Mouse (Mus musculus) gastrocnemius, postnatal 14 days (tissue): ENCODE results near the gene Slc13a5. TPM values are rescaled to one million over a fixed set of nuclear protein-coding genes. Genes with fewer than 3 reads are reported as not detected.
A peak's percentile ranks its signal among the peaks of the same experiment; 100 is the strongest.

Experiments used
- DNase-seq: peaks from one replicate; pipeline ENCODE4 v3.0.0; 2021; ENCODE audit warnings: mixed read lengths
- intact Hi-C: fragments of 180-260 bp; cut with DNase I; formaldehyde crosslinking; loops from one replicate; pipeline ENCODE4 v1.15.1; 2025; ENCODE audit warnings: low total_unique reads
- long read RNA-seq, 2 experiments: library from polyadenylated mRNA; stranded (forward); transcript quantifications; one replicate each; pipeline ENCODE4 v2.0.0; 2021
- total RNA-seq, 2 experiments: library from RNA; stranded (reverse); gene quantifications; 2 replicates each; pipeline ENCODE4 v1.2.3; 2021

The Slc13a5 gene
- under 1 TPM; 0.14 to 0.31 TPM for total RNA-seq
- long read RNA-seq, experiment 1 = 0 reads
- long read RNA-seq, experiment 2 = 0 reads

DNA sequence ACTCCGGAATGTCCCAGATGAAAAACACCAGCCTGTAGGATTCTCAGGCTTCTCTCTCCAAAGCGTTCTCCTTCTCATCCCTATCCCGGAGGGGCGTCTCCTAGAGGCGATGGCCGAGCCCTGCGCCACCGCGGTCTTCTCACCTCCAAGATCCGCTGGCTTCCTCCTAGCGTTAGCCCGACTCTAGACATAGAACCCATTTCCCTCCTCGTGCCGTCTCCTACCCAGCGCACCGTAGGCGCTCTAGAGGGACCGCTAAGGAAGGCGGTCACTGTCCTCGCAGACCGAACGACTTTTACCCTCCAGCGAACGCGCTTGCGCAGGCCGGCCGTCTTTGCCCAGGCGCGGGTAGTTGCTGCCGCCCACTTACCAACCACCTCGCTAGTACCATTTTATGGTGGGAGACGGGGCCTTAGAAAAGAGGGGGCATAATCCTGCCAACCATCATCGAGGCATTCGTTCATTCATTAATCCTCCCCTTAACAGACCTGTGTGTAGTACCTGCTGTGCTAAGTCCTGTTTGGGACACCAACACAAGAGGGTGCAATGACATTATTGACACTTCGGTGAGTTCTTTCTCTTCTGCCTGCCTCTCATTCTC lies at the start of gene Slc13a5:
Gene Slc13a5 (minus strand): TSS at position 263 of the 601 bp plus-strand sequence.
- intact Hi-C loops = no loop called here
- no peak for DNase-seq

DNA sequence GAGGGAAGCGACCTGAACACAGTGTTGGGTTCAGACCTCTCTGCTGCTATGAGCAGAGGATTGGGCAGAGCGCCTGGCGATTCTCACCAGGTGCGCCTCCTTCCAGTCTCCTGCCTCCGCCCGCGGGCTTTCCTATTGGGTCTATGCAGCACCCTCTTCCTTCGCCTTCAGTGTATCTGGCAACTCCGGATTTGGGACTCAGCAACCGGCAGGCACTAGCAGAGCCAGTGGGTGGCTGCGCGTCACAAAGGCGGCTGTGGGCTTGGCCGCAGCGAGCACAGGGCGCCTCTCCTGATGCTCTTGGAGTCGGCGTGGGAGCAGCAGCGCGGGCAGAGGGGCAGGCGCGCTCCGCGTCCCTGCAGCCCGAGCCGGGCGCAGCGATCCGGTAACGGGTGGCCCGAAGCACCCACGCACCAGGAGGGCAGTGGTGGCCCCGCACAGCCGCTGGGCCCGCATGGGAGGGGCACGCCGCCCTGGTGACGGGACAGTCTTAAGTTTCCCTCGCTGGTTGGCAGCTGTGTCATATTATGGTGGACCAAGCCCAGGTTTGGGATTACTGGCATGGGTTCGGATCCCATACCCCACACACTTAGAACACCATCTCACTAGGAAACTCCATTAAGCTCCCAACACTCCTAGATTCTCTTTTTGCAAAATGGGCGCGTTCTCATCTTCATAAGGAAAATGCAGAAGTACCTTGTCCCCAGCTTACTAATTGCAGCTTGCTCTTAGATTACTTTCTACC lies 47.3 kb upstream of the Slc13a5 start, which contains the start of gene Fbxo39:
Gene Fbxo39 (plus strand): TSS at position 294 of the 745 bp plus-strand sequence.
- no peak for DNase-seq
- intact Hi-C loops = no loop called here

DNA sequence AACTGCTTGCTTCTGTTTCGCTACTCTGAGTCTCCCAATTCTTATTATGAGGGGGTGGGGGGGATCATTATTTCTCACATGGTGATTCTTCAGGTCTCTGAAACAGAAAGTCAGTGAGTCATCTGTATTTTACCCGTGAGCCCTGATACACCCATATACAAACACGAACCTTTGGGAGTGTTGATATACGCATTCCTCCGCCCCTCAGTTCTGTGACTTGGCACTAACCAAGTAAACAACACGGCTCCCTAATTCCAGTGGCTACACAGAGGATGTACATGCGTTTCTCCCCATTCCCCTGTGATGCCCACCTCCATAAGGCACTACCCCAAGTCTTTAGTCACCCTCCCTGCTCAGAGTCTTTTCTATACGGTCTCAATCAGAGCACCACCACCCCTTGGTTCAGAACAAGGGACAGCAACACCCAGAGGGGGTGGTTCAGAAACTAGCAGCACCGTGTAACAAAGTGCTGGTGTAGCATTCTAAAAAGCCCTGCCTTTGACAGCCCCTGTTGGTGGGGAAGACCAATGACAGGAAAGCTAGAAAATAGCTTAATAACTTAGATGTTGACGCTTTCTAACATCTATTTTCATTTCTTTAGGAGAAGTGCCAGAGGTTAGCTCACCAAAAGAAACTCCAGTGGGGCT lies 44.5 kb upstream of the Slc13a5 start:
- intact Hi-C loops = no loop called here
- DNase-seq = no peak

DNA sequence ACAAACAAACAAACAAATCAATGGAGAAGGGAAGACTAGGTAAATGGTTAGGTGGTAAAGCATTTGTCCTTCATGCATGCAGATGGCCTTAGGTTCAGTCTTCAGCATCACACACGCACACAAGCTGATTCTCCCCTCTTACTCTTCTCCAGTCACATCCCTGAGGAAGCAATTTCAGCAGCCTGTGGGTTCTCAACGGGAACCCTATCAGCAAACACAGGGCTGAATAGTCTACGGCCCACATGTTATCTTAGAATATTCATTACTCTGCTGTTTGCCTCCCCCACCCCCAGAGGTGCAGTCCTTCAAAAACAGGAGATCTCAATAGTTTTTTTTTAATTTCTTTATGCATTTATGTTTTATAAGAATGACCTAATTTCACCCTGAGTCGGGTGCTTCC lies 43.5 kb upstream of the Slc13a5 start:
- intact Hi-C loops = no loop called here

DNA sequence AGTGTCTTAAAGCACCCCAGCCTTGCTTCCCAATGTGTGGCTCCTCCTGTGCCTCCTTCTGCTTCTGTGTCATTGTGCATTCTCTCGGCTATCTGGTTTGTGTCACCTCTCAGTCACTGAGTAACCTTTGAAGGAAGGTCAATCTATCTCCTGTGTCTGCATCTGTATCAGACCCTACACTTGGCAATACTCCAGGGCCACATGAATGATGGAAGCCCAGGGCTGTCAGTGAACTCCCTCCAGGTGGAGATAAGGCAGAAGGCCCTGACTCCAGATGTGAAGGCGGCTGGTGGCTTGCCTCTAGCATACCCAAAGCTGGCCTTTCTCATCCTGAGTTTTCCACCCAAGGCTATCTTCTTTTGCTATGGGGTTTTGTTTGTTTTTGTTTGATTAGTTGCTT lies 42.0 kb upstream of the Slc13a5 start:
- intact Hi-C loops = no loop called here
- DNase-seq = no peak

More for the DNA sequence above, 43.5 kb upstream of the Slc13a5 start:
- DNase-seq = no peak

DNA sequence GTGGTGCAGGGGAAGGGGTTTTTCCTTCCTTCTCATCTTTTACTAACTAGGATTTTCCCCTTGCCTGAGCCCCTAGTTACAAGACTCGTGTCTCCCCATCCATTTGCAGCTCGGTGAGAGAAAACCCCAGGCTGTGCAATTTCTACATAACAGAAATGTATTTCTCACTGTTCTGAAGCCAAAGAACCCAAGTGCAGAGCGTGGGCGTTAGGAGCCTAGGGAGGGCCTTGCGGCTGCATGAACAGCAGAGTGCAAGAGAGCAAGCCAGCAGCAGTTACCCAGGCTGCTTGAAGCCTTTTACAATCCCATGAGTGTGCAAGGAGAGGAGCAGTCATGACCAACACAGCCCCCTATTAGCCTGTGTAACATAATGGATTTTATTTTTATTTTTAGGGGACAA lies 40.4 kb upstream of the Slc13a5 start:
- intact Hi-C loops = no loop called here
- no peak for DNase-seq

DNA sequence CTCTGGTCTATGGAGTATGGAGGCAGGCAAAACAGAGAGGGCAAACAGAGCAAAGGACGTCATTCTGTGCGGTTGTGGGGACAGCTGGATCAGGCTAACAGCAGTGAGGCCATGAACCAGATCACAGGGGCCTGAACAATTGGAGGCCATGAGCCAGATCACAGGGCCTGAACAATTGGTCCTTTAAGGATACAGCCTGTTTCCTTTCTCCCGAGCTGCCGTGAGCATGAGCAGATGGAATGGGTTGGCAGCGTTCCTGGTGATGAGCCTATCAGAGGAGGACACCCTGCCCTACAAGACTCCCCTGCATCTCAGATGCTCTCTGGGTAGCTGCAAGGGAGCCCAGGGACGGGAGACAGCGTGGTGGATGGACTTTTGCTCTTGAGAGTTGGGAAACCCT lies 35.2 kb upstream of the Slc13a5 start:
- intact Hi-C loops = no loop called here
- peak; percentile 76 for DNase-seq

DNA sequence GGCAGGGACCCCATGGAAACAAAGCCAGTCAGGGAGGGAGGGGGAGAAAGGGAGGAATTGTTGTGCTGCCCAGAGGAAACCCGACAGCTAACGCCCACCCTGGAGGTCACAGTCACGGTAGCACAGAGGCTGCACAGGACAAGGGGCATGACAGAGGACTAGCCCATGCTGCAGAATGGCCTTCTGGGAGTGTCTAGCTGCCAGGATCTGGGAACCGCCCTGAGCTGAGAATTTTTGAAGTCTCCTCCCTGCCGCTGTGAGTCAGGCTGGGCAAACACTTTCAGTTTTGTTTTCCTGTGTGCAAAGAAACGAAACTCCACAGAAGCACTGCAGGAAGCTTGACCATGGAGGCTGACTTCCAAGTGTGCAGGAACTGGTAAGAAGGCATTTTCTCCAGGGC lies 34.3 kb upstream of the Slc13a5 start, which contains the start of gene Xaf1:
Gene Xaf1 (plus strand): TSS at position 296 of the 400 bp plus-strand sequence.
- peak; percentile 66 for DNase-seq

DNA sequence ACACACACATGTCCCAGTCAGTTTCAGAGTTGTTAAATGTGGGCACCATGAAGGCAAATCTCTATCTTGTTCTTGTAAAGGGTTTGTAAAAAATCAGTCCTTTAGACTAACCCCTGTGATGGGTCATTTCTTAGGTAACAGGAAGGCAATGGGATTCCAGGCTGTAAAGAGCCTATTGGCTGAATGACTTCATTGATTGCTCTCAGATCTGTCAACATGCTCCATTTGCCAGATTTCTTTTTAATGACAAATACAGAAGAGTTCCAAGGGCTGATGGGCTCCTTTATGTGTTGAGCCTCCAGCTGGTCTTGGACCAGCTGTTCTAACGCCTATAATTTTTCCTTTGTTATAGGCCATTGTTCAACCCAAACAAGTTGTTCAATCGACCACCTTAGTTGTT lies 26.1 kb upstream of the Slc13a5 start:
- DNase-seq = no peak
- intact Hi-C loops = no loop called here

More for the DNA sequence above, 34.3 kb upstream of the Slc13a5 start, which contains the start of gene Xaf1:
- intact Hi-C loops = no loop called here

DNA sequence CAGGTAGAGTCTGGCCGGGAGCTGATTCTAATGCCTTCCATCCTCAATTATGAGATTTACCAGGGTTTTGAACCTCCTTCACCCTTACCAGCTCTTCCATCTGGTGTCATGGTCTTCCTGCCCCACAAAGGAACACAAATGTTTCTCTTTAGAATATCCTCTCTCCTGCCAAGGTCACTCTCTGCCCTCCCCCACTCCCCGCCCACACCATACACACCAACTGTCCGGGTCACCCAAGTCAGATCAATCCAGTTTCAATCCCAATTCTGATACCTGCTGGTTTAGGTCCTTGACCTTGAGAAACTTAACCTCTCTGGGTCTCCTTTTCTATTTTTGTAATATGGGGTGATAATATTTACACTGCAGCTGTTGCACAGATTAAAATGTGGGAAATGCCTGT lies 20.5 kb upstream of the Slc13a5 start:
- intact Hi-C loops = no loop called here
- no peak for DNase-seq

DNA sequence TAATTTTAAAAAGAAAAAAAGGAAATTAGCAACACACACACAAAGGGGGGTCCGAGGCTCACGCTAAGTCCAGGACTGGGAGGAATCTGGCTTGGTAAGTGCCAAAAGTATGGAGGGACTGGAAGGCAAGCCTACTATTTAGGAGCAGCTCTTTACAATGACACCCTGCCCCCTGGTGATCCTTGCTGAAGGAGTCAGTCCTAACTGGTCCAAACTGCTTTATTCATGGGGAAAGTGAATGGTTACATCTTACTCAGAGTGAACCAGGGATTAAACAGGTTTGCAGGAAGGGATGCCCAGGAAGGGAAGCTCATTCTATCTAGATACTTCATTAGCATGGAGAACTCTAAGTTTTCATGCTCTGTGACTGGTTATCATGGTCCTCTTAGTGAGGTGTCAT lies 20.1 kb upstream of the Slc13a5 start:
- intact Hi-C loops = no loop called here
- DNase-seq = no peak

DNA sequence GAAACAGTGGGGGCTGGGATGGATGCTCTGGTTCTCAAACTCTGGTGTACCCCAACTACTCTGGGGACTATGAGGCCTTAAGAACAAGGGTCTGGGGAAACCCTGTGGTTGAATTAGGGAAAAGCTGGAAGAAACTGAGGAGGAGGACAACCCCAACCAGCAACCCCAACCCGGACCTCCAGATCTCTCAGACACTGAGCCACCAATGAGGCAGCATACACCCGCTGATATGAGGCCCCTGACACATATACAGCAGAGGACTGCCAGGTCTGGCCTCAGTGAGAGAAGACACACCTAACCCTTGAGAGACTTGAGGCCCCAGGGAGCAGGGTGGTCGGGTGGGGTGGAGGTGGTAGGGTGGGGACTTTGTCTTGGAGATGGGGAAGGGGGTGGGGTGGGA lies 19.6 kb upstream of the Slc13a5 start:
- DNase-seq = no peak

DNA sequence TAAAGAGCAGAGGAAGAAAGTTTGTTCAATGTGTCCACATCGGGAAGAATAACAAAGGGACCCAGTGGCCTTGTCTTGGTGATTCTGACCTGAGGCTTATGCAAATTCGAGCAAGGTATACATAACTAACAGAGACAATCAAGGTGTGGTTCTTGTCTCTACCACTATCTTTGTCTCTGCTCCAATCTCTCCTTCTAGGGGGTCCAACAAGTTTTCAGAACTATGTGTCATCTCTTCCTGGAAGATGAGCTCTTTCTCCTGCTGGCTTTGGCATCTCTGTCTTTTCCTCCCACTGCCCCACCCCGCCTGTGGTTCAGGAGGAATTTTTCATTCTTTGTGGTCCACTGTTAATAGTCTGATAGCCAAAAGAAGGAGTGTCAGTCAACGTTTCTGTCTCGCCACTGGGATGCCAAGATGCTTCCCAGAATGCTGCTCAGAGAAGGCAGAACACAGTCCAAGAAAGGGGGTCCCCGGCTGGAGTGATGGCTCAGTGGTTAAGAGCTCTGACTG lies 19.0 kb upstream of the Slc13a5 start:
- no peak for DNase-seq
- intact Hi-C loops = no loop called here

More for the DNA sequence above, 19.6 kb upstream of the Slc13a5 start:
- intact Hi-C loops = no loop called here

DNA sequence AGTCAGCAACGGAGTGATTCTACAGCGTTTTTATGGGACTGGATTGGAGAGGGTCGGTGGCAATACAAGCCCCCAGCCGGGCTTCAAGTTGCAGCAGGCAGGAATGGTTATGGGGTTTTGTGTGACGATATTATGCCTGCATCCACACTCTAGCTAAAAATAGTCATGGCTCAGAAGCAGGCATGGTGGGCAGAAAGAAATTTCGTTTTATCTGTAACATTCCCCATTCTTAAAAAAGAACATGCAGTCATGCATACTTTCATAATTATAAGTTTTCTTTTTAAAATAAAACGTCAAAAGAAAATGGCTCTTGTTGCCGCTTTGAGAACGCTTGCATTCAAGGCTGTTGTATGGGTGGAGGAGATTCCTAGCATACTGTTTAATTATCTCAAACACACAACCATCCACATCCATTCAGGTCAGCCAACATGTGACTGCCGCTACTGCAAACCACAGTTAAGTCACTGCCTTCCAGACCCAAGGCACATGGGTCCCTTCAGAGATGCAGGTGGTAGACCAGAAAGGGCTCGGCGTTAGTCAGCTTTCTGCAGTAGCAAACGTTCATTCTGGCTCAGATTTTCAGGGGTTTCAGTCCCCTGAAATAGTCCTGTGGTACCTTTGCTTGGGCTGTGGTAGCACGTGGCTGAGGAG lies 17.6 kb upstream of the Slc13a5 start:
- DNase-seq = no peak
- intact Hi-C loops = no loop called here

DNA sequence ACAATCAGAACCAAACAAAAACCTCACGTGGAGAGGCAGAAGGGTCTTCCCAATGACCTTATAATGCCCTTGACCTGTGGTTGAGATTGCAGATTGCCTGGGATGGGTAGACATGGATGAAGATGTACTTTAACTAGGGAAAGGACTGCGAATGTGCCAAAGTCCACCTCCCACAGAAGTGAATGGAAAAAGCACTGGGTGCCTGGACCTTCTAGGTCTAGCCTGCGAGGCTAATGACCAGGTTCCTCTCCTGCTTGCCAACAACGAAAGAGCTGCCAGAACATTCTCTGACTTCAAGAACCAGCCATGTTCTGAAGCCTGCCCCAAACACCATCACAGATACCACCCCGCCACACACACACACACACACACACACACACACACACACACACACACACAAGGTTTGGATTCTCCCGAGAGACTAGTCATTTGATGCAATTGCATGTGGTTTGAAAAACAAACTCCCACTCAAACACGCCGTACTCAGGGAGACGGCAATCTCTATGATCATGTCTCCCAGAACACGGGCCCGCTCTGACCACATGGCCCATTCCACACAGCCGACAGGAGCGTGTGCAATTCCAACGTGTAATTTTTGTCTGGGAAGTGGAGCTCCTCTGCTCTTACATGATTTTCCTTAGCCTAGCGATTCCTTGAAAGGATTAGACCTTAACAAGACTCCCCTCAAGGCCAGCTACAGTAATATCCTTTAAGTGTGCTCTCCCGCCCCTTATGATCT lies 16.6 kb upstream of the Slc13a5 start:
- intact Hi-C loops = no loop called here
- DNase-seq = no peak

DNA sequence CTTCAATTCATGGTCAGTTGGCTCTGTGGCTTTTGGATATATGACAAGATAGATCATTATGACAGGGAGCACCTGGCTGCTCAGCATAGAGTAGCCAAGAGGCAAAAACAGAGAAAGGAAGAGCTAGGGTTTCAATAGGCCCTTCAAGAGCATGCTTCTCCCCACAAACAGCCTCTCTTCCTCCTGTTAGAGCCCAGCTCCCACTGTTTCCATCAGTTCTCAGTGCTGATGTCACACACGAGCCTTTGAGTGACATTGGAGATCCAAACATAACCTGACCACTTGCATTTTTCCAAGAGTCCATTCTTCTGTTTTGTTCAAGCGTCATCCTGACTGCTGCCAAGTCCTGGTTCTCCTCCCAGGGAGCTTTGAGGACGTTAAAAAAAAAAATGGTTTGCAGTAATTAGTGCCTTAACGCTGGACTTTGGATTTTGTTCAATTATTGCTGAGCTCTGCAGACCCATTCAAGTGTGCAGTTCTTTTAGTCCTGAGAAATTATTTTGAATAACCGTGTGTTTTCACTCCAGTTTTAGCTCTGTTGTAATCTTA lies 14.9 kb upstream of the Slc13a5 start:
- intact Hi-C loops = no loop called here
- DNase-seq = no peak

DNA sequence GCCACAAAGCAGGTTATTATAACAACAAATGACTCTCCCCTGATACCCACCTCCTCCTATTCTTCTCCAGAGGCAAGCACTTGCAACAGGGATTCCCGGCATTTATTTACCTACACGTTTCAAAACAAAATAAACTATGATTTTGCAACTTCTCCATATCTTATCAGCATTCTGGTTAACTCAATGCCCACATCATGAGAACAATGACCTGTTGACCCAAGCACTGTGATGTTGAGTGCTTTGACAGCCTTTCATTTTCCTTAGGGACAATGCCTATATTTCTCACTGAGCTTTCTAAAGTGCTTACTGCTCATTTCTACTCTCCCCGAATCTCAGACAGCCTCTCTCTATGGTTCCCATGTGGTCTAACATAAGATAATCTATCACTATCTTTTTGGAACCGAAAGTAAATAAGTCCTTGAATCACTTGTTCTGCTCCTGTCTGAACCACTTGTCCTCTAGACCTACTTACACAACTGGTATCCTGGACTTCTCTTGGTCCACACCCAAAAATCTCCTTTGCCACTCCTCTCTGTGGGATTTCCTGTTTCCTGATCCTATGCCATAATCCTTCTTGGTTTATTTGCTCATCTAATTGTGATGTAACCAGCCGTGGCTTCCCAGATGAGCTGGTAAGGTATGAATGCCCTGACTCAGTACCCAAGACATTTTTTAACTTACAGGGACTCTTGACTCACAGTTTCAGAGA lies 14.3 kb upstream of the Slc13a5 start:
- intact Hi-C loops = no loop called here
- DNase-seq = no peak

DNA sequence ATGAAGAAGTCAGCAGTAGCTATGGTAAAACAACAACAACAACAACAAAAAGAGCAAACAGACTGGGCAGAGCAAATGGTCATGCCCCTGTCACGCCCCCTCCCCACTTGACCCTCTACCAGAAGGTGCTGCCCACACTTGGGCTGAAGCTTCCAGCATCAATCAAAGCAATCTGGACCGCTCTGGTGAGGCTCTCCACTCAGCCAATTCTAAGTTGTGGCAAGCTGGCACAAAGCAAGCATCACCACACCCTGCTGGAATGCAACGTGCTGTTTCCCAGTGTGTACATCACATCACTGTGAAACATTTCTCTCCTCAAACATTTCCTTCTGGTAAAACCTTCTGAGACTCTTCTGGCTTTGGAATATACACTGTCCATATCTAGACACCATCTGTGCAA lies 6.3 kb upstream of the Slc13a5 start:
- DNase-seq = no peak
- intact Hi-C loops = no loop called here
